Mouse (Mus musculus): ENCODE data around the gene Wdtc1. TPM values are rescaled to one million over a fixed set of nuclear protein-coding genes. Genes with fewer than 3 reads are reported as not detected.

The Wdtc1 gene
- polyA plus RNA-seq, 2 experiments from 2014 or later: 4.2 to 7.8 TPM

DNA sequence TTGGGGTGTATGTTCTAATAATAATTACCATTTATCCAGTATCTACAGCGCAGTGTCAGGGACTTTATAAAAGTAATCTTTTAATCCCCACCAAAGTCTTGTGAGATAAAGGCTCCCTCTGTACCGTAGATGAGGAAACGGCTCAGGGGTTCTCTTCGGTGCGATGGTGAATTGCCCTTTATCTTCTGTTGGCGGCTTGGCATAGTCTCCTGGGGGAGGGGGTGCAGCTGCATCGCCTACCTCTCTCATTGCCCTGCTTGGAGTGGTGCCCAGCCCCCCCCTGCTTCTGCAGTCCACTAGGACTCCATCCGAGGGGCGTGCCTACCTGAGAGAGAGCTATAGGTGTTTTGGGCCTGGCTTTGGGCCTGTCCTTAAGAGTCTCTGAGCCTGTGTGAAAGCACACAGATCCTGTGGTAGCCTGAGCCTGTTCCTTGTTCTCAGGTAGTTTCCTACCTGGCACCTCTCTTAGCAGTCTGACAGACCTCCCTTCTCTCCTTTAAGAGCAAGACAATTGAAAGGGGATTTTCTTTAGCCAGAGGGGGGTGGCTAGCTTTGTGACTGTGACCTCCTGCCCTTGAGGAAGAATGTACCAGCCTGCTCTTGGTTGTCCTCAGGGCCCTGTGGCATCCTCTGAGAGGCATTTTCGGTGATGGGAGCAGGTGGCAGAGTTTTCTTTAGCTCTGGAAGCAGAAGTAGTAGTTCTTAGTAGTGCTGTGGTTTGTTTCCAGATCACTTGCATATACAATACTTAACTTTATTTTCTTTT lies 22.7 kb upstream of the Wdtc1 start:
- no peak for ATAC-seq

DNA sequence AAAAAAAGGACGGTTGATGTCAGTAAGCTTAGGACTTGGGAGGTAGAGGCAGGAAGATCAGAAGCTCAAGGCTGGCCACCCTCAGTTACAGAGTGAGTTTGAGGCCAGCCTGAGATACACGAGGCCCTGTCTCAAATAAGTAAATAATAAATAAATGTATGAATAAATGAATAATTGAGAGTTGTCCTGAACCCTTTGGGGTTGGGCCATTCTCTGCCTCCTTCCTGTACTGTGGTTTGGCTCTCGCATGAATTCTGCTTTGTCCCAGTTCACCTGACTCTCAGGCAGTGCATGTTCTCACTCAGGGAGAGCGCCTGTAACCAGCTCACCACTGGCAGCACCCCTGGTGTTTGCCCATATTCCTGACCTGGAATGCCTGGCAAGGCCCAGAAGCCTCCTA lies 20.7 kb upstream of the Wdtc1 start:
- no peak for ATAC-seq

DNA sequence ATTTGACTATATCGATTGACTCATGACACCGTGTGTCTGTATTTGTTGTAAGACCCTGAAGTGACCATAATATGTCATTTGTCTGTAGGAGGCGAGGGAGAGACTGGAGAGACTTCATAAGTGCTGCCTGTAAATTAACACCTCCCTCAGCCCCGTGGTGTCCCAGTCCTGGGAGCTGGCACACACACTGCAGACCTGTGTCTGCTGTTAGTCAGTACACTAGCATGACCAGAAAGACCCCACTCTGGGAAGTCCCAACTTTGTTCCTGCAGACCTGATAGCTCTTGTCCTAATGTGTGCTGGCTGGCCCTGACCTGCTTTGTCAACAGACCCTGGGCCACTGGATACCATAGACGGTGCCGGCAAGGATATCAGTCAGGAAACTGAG lies 19.0 kb upstream of the Wdtc1 start:
- ATAC-seq: no peak

DNA sequence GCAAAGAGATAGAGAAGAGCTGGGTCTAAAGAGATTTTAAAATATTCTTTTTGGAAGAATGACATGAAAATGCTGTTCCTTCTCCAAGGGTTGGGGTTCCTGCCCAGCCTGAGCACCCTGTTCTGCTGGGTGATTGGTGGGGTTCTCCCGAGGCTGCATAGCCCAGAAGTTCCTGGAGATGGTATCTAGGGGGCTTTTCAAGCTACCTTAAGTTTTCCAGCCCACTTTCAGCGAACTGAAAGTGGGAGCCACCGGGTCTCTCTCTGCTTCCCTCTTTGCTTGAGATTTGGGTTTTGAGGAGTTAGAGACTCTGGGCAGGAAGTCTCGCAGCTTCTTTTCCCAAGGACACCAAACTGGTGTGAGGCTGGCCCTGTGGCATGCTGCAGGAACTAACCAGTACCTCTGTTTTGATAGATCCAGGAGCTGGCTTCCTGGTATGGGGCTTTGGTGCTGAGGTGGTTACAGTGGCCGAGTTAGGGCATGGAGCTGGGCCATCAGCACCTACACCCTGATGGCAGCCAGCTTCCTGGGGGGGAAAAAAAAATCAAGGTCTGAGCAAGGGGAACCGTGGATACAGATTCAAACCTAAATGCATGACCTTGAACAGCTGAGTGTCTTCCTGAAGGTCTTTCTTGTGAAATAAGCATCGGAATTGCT lies 18.5 kb upstream of the Wdtc1 start:
- ATAC-seq: no peak

DNA sequence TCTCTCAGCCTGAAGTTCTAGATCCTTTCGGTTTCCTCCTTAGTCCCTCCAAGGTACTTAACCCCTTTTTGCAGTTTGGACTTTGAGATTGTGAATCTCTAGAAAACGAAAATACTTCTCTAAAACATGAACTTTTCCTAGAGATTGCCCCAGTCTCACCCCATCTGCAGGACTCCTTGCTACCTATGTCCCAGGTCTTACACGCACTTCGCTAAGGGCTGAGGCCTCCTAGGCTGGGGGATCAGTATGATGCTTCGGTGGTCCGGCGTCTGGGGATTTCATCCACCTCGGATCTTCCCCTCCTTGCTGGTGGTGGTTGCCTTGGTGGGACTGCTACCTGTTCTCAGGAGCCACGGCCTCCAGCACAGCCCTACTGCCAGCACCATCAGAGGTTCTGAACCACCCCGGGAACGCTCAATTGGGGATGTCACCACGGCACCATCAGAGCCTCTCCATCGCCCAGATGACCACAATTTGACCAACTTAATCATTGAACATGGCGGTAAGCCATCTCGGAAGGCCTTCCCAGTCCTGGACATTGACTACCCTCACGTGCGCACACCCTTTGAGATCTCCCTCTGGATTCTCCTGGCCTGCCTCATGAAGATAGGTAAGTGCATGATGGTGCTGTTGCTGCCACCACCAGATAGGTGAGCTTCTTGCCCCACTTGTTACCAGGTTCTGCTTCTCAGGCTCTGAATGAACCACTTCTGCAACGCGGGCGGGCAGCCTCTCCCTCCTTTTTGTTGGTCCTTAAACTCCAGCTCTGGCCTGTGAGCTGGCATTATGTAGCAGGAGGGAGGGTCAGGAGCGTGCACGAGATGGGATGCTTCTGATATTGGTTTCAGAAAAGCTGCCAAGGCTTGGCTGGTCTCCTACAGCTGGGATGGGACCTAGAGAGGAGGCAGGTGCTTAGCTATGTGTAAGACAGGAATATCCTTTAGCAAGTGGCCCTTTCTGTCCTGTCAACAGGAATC lies 17.3 kb upstream of the Wdtc1 start:
- ATAC-seq: peak; percentile 6

DNA sequence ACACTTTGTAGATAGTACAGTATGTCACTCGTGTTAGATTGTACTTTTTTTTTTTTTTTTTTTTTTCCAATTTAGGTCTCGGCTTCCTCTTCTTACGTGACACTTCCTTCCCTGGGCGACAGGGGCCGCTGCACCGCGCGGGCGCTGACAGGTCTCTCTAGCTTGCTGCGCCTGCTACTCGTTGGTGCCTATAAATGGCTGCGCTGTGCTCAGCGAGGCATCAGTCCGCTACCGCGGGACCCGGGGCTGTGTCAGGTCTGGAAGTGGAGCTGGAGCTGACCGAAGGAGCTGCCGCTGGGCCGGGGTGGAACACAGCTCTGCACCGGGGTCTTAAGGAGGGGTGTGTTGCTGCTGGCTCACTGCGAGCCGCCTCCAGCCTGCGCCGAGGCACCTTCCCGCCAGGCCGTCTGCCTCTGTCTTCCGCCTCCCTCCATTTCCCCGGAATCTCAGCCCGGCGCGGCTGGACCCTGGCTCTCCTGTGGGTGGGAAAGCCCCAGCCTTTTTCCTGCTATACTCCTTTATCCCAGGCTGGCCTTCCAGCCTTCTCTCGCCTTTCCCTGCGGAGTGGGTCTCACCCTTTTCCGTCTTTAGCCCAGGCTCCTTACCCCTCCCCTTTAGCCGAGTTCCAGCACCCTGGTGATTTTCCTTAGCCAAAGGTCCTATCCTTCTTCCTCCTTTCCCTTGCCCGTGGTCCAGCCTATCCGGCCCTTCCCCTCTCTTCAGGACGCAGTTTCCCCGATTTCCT lies 16.4 kb upstream of the Wdtc1 start, which contains the start of gene Slc9a1:
Gene Slc9a1, plus strand, starts transcription at position 154 of the 745 bp plus-strand sequence.
- ATAC-seq: peak; percentile 99

DNA sequence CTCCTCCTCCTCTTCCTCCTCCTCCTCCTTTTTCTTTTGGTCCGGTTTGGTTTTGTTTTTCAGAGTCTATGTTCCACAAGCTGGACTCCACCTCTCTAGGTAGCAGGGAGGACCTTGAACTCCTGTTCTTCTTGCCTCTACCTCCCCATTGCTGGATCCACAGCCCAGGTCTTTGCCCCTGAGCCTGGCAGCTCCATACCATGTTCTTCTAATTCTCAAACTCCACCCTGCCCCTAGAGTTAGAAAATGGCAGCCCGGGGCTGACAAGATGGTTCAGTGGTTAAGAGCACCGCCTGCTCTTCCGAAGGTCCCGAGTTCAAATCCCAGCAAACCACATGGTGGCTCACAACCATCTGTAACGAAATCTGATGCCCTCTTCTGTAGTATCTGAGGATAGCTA lies 1.4 kb upstream of the Wdtc1 start:
- ATAC-seq: no peak

DNA sequence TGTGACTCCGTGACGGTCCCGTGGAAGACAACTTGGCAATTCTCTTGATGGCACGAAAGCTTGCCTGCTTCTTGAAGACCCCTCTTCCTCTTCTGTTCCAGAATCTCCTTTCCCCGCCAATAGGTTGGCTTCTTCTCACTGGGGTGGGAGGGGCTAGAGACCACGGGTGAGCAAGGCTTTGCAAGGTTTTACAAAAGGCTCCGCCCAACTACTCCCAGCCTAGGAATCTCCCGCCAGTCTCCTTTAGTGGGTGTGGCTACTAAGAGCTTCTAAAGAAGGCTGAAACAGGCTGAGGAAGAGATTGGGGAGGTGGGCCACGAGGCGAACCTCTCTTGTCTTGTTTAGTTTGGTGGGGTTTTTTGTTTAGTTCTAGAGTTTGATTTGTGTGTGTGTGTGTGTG lies 484 bp downstream of the Wdtc1 start:
- ATAC-seq: no peak

DNA sequence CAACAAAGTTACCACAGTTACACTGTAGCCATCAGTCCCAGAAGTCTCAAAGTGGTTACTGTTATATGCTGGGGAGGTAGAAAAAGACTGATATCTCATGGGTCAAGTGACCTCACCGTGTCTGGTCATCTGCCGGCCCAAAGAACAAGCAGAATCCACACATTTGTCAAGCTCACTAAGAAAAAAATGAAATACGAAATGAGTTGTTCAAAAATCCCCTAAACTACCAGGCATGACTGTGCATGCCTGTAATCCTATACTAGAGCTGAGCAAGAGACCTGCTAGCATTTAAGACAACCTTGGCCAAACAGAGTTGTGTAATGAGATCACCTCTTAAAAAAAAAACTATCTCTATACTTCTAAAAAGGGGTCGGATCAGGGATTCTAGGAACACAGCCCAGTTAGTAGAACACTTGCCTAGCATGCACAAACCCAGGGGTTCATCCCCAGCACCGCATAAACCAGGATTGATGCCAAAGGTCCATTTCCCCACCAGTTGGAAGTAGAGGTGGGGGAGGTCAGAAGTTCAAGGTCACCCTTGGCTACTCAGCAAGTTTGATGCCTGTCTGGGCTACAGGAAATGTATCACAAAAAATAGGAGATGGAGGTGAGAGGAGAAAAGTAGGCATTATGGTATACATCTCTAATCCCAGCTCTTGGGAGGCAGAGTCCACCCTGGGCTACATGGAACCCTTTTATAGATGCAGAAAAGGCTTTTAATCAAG lies 5.1 kb downstream of the Wdtc1 start:
- no peak for ATAC-seq

DNA sequence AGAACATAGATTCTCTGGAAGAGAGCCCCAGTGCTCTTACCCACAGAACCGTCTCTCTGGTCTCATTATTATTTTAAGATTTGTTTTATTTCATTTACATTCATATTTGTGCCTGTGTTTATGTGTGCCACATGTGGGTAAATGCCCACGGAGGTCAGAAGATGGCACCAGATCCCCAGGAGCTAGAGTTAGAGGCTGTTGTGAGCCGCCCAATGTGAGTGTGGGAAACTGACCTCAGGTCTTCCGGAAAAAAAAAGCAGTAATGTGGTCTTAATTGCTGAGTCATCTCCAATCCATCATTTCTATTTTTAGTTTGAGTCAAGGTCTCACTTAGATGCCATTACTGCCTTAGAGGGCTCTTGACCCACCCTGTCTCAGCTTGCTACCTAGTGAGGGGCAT lies 5.7 kb downstream of the Wdtc1 start:
- no peak for ATAC-seq

DNA sequence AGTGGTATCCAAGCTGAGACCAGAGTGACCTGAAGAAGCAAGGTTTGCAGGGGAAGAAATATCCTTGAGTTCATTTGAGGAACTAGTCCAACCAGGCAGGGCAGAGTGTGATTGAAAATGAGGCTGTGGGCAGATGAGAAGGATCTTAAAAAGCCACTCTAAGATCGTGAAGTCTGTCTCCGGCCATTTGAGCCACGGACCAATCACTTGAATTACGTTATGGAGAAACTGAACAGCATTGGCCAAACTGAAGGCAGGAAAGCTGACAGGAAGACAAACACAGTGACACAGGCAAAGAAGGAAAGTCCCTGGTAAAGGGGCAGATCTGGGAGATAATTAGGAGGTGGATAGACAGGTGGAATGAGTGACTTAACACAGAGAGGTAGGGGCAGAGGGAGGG lies 6.7 kb downstream of the Wdtc1 start:
- no peak for ATAC-seq

DNA sequence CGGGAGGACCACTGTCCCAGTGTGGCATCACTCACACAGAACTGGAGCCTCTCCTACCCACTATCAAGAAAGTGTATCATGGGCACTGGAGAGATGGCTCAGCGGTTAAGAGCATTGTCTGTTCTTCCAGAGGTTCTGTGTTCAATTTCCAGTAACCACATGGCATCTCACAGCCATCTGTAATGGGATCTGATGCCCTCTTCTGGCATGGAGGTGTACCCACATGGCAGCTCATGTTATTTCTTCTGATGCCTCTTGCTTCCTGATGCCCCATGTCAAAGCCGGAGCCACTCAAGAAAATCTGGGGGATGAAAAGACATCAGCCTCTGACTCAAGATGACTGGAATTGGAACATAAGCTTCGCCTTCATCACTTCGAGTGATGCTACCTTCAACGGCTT lies 7.6 kb downstream of the Wdtc1 start:
- no peak for ATAC-seq

DNA sequence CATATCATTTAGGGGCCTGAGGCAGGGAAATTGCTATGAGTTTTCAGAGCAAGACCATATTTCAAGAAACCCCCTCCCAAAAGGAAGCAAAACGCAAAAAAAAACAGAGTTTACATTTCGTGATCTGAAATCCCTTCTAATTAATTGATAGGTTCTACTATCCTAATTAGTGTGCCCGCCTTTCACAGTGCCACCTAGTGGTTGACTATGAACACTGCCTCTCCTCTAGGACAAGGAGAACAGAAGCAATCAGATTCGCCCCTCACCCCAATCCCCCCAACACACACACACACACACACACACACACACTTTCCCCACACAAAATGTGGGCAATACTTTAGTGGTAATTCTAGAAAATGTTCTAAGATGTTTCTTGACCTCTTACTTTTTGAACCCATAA lies 9.2 kb downstream of the Wdtc1 start:
- ATAC-seq: no peak

DNA sequence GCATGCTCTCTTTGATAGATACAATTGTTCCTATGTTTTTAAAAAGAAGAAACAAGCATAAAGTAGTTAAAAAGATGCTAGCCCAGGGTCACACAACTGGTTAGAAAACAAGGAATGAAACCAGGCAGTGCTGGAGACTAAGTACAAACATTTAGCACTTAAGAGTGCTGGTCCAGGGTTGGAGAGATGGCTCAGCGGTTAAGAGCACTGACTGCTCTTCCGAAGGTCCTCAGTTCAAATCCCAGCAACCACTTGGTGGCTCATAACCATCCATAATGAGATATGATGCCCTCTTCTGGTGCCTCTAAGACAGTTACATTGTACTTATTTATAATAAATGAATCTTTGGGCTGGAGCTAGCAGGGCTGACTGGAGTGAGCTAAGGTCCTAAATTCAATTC lies 13.1 kb downstream of the Wdtc1 start:
- ATAC-seq: no peak

DNA sequence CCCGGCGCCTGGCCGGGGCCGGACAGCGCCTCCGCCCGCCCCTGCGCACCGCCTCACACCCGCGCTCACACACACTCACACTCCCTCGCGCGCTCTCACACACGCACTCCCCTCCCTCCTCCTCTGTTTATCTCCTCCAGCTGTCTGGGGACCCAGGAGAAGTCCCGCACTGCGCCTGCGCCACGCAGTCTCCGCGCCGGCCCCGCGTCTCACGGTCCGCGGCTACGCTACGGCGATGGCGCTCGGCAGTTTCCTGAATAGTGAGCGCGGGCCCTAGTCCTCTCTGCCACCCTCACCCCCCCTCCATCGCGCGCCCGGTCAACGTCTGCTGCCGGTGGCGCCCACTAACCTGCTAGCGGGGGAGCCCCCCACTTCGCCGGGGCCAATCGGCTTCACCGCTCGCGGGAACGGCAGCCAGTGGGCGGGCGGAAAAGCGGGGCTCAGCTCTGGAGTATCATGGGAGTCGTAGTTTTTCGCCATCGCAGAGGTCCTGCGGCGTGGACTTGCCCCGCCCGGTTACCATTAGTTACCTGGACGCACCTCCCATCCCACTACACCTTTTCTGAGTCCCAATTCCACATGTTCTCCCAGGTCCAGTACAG lies 14.0 kb downstream of the Wdtc1 start:
- peak; percentile 91 for ATAC-seq

DNA sequence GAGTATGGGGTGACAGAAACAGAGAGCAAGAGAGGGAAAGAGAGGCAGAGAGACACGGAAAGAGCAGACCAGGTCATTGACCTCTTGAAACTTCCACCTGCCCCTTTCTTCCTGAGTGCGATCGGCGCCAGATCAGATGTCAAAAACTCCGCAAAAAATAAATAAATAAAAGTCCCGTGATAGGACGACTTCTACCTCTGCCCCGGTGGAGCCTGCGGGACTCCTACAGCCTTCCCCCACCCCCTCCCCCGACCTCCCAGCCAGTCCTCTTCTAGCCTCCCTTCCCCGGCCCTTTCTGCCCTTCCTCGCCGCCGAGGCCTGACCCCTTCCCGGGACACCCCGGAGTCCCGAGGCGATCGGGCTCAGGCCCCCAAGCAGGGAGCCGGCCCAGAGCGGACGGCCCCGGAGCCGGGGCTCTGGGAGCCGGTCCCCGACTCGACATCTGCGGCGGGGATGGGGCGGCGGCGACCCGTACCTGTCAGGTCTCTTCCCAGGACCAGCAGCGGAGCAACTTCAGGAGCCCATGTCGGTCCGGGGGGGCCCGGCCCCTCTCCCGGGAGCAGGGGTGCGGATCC lies 14.7 kb downstream of the Wdtc1 start:
- ATAC-seq: peak; percentile 7

DNA sequence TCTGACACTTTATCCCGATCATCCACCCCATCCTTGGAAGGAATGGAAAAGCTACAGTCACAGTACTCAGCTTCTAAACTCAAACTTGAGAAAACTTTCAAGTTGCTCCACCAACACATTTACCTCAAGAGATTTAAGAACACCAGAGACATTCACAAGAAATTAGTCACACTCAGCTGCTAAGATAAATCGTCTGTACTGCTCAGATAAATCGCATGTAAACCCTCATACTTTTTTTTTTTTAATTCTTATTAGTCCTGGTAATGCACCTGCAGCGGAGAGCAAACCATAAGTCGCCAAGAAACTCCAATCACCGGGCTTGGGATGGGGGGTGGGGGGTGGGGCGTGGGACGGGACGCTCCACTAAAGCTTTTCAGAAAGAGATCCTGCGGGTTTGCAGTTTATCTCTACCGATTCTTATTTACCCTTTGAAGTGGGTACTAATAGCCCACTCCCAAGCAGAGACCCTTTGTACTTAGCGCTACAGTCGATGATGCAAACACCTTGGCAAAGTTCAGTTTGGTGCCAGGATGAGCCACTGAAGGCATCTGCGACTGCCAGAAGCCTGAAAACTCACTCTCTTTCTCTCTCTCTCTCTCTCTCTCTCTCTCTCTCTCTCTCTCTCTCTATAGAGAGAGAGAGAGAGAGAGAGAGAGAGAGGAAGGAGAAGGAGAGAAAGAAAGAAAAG lies 15.3 kb downstream of the Wdtc1 start:
- ATAC-seq: no peak

DNA sequence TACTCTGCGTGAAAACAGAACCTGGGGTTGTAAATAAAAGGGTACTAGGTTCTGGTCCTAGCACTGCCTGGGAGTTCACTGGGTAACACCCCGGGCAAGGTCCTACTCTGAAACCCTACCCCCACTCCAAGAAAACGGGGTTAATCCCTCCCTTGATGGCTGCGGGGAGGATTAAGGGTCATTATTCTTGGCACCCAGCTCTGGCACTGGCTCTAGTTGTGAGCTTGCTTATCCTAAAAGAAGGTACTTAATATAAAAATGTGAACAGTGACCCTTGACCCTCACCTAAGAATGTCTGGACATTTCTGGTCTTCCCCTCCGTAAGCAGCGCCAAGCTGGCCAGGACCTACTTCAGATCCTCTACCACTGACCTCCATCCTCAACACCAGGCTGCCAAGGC lies 20.0 kb downstream of the Wdtc1 start:
- no peak for ATAC-seq

DNA sequence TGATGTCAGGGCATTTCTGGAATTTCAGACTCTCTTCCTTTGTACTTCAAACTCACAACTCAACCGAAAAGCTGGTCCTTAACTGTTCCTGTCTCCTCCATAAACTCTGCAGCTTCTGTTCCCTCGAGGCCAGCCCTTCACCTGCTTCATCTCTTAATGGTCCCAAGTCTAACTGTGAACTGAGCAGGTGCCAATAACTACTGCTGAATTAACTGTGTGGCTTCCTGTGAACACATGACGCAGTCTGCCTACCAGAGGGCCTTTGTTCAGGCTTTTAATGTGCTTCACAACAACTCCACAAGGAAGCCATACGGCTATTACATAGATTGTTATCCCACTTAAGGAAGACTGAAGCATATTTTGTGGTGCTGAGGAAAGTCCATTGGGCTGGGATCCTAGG lies 23.0 kb downstream of the Wdtc1 start:
- ATAC-seq: no peak

DNA sequence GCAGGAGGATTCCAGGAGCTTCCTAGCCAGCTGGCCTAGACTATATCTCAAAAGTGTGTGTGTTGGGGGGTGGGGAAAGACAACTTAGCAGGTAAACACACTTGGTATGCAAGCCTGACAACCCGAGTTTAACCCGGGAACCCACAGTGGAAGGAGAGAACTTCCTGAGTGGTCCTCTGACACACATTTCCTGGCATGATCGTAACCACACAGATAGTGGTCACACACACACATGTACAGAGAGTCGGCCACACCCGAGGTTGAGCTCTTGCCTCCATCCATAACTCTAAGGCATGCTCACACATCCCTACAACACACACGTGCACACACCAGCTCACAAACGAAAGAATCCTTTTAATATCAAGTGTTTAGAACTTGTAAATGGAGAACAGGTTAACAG lies 25.2 kb downstream of the Wdtc1 start:
- no peak for ATAC-seq

Measured in CD4-positive, CD25-positive, alpha-beta regulatory T cell, adult 4 months (primary cell).